Mouse (Mus musculus): ENCODE measurements at regions not wholly inside any gene's neighbourhood (a gene's known extent, or its start where the extent isn't known, plus 50 kb on each side); places are given as distances from the start of the nearest gene placed in this dataset.

DNA sequence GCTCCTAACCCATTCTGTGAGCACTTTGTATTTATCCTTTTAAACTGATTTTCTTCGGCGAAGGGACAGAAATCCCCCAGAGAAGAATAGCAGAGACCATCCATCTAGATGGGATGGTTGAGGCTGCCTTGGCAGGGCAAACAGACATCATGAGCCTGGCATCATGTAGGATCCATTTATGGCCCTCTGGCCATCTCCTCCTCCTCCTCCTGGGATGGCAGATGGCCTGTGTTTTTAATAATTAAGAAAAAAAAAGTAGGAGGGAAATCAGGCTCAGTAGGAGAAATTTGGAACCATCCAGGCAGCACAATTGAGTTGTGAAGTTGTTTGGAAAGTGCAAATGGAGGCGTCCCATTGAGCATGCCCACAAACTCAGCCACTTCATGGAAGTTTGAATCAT lies 58.8 kb upstream of the Tnp1 start:
- no peak overlapping the region for H3K9ac ChIP-seq (ENCODE audit: insufficient read depth, low read depth)
- in situ Hi-C loops (cut with MboI; ENCODE audit: low pct_ligation_motif_present, low pct_unique_long_range_greater_than_20kb, low sequenced_read_pairs): no loop called here

DNA sequence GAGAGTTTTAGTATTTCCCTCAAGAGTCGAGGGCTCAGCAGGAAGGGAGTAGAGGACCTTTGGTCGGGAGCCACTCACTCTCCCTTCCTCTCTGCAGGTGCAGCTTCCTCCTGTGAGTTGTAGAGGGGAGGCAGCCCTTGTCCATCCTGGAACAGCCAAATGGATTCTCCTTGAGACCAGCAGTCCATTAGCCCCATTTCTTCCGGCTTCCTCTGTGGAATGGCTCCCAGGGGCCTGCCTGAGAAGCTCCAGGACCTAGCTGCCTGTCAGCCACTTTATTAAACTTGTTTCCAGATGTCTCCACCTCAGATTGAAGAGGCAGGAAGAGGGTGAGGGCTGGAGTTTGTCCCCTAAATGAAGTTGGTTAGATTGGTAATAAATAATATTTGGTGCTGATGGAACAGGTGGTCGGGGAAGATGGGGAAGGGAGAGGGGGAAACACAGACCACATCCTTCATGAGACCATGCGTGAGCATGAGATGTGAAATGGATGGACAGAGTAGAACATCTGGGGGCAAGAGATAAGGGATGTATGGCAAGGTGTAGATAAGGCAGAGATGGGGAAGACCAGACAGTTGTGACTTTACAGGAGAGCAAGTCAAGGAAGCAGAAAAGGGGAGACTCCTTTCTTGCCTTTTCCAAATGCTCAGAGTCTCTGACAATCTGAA lies 56.7 kb upstream of the Tnp1 start:
- H3K36me3 ChIP-seq (replicated peaks in 1 of 2; ENCODE audit: control insufficient read depth in 1 of 2, insufficient read depth in 1 of 2, low read length in 1 of 2): no peaks in the 10 kb centered on the region
- H3K9ac ChIP-seq (ENCODE audit: insufficient read depth, low read depth): no peak overlapping the region
- H3K27ac ChIP-seq (ENCODE audit: insufficient read depth, low read depth): no peak overlapping the region
- dilution Hi-C loops (cut with MboI; ENCODE audit: extremely low pct_ligation_motif_present, extremely low pct_unique_long_range_greater_than_20kb, low sequenced_read_pairs) (no loop called here), in situ Hi-C loops (cut with MboI; ENCODE audit: low pct_ligation_motif_present, low pct_unique_long_range_greater_than_20kb, low sequenced_read_pairs) (no loop called here)
- H3K79me2 ChIP-seq (replicated peaks; ENCODE audit: control insufficient read depth, extremely low read depth, insufficient read depth, poor library complexity, severe bottlenecking): no peaks in the 10 kb centered on the region
- no peak overlapping the region for H3K4me2 ChIP-seq (ENCODE audit: insufficient read depth, low read depth, poor library complexity, severe bottlenecking)
- no peak overlapping the region for H3K4me3 ChIP-seq (replicated peaks in 1 of 3; ENCODE audit: low read depth in 2 of 3, low read length in 2 of 3, poor library complexity in 1 of 3)
- peaks cover 6 to 24% of the 10 kb centered on the region in 2 experiments for H3K4me1 ChIP-seq (ENCODE audit: control insufficient read depth in 1 of 2, insufficient read depth in 2 of 2)
- DNase-seq (ENCODE audit: extremely low read depth): no peak
- no peak for TF ChIP-seq USF2 (conservative IDR thresholded peaks at IDR 0.05; ENCODE audit: low read depth, low read length)
- TF ChIP-seq TBP (conservative IDR thresholded peaks at IDR 0.05; ENCODE audit: low read depth, low read length): no peak
- no peak for TF ChIP-seq NELFE (IDR thresholded peaks at IDR 0.05; ENCODE audit: low read depth, low read length)
- TF ChIP-seq BHLHE40 (IDR thresholded peaks at IDR 0.05; ENCODE audit: low read depth, low read length): no peak
- TF ChIP-seq SMC3 (IDR thresholded peaks at IDR 0.05; ENCODE audit: low read depth, low read length): no peak
- TF ChIP-seq MAZ (IDR thresholded peaks at IDR 0.05; ENCODE audit: low read depth, low read length): no peak
- no peak for TF ChIP-seq CTCF (conservative IDR thresholded peaks at IDR 0.05 in 1 of 2, IDR thresholded peaks at IDR 0.05 in 1 of 2; ENCODE audit: low read depth in 2 of 2, low read length in 2 of 2)
- TF ChIP-seq MYC (IDR thresholded peaks at IDR 0.05; ENCODE audit: low read depth, low read length): no peak
- no peak for TF ChIP-seq E2F4 (IDR thresholded peaks at IDR 0.05; ENCODE audit: insufficient replicate concordance, low read depth, low read length)
- TF ChIP-seq CHD2 (IDR thresholded peaks at IDR 0.05; ENCODE audit: low read length): no peak
- no peak for TF ChIP-seq POLR2A (IDR thresholded peaks at IDR 0.05; ENCODE audit: low read depth, low read length)
- TF ChIP-seq TCF12 (IDR thresholded peaks at IDR 0.05; ENCODE audit: low read depth, low read length): no peak
- TF ChIP-seq EP300 (IDR thresholded peaks at IDR 0.05; ENCODE audit: low read length): no peak
- TF ChIP-seq RCOR1 (conservative IDR thresholded peaks at IDR 0.05; ENCODE audit: low read depth, low read length): no peak
- TF ChIP-seq IRF4 (IDR thresholded peaks at IDR 0.05; ENCODE audit: low read depth, low read length): no peak
- TF ChIP-seq MXI1 (IDR thresholded peaks at IDR 0.05; ENCODE audit: low read depth, low read length): no peak
- no peak for TF ChIP-seq ZNF384 (IDR thresholded peaks at IDR 0.05; ENCODE audit: low read depth, low read length)
- no peaks in the 10 kb centered on the region for H3K9me3 ChIP-seq (replicated peaks; ENCODE audit: low read length)
- peaks cover 13% of the 10 kb centered on the region for H3K27me3 ChIP-seq (replicated peaks)

More for the DNA sequence above, 58.8 kb upstream of the Tnp1 start:
- H3K9me3 ChIP-seq (replicated peaks; ENCODE audit: low read length): no peaks in the 10 kb centered on the region
- TF ChIP-seq ZKSCAN1 (IDR thresholded peaks at IDR 0.05; ENCODE audit: borderline replicate concordance, low read depth, low read length): no peak
- H3K36me3 ChIP-seq (replicated peaks in 1 of 2; ENCODE audit: control insufficient read depth in 1 of 2, insufficient read depth in 1 of 2, low read length in 1 of 2): no peaks in the 10 kb centered on the region
- no peak overlapping the region for H3K4me3 ChIP-seq (replicated peaks in 1 of 3; ENCODE audit: low read depth in 2 of 3, low read length in 2 of 3, poor library complexity in 1 of 3)
- no peak overlapping the region for H3K27ac ChIP-seq (ENCODE audit: insufficient read depth, low read depth)
- DNase-seq (ENCODE audit: extremely low read depth): no peak
- no peak overlapping the region for H3K4me2 ChIP-seq (ENCODE audit: insufficient read depth, low read depth, poor library complexity, severe bottlenecking)
- H3K27me3 ChIP-seq (replicated peaks): peaks cover 14% of the 10 kb centered on the region
- no peaks in the 10 kb centered on the region for H3K79me2 ChIP-seq (replicated peaks; ENCODE audit: control insufficient read depth, extremely low read depth, insufficient read depth, poor library complexity, severe bottlenecking)
- H3K4me1 ChIP-seq (ENCODE audit: control insufficient read depth in 1 of 2, insufficient read depth in 2 of 2): peaks cover 6 to 32% of the 10 kb centered on the region in 2 experiments
- dilution Hi-C loops (cut with MboI; ENCODE audit: extremely low pct_ligation_motif_present, extremely low pct_unique_long_range_greater_than_20kb, low sequenced_read_pairs): no loop called here
